Mouse (Mus musculus) ovary, adult 18-20 months (tissue): ENCODE measurements around the gene Gm5741.
"Not testable (repeated sequence)": the region's sequence is repeated elsewhere in the genome, so short reads cannot be mapped to it uniquely, and the experiment has no call there.

Experiments used
- DNase-seq: peaks from one replicate; pipeline ENCODE4 v3.0.0; 2022; ENCODE audit warnings: low spot score, mixed read lengths

Gene Gm5741

GRCm38 (mm10) chr8:85067982-85068381 is at the start of gene Gm5741:
Gene Gm5741 (minus strand): TSS chr8:85067982.
- no peak for DNase-seq

DNA sequence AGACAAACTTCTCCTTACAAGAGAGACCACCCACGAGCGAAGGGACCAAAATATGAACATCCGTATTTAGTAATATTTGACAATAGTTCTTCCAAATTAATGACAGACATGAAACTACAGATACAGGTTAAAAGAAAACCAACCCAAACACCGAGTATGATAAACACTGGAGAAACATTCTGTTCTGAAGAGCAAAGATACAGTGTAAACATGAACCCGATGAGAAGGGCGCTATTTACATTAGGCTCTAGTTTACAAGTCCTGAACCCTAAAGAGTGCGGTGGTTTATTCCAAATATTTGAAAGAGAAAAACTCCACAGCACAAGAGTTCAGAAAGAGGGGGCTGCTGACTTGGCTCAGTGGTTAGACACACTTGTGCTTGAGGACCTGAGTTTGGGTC is 49.2 kb upstream of the Gm5741 start:
- DNase-seq, result no peak

GRCm38 (mm10) chr8:85115501-85115900 is 47.7 kb upstream of the Gm5741 start:
- DNase-seq, result no peak

DNA sequence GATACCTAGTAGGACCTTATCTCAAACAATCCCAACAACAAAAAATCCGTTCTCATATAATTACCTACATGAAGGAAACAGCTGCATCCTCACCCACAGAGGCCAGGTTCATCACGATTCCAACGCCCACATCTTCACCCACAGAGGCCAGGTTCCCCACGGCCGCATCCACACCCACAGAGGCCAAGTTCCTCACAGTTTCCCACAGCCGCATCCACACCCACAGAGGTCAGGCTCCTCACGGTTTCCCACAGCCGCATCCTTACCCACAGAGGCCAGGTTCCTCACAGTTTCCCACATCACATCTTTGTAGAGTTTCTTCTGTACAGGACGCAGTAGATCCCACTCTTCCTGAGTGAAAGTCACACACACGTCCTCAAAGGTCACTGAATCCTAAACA is 45.5 kb upstream of the Gm5741 start:
- DNase-seq, result no peak

- DNase-seq, result no peak
Measured at GRCm38 (mm10) chr8:85100076-85100665, 32.4 kb upstream of the Gm5741 start.

DNA sequence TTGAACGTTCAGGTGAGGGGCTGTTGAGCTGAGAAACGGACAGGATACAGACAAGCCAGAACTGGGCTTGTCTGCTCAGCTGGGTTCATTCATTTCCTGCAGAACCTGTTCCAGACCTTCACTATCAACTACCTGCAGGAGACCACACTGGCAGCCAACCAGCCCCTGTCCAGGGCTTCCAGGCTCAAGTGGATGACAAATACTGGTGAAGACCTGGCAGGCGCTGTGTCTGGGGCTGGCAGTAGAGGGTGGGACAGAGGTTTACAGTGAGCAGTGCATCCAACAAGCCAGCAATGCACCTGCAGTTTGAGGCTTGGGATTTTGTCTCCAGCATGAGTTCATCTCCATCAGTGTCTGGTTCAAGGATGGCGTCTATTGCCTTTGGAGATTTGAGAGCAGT is 29.1 kb upstream of the Gm5741 start:
- no peak for DNase-seq

DNA sequence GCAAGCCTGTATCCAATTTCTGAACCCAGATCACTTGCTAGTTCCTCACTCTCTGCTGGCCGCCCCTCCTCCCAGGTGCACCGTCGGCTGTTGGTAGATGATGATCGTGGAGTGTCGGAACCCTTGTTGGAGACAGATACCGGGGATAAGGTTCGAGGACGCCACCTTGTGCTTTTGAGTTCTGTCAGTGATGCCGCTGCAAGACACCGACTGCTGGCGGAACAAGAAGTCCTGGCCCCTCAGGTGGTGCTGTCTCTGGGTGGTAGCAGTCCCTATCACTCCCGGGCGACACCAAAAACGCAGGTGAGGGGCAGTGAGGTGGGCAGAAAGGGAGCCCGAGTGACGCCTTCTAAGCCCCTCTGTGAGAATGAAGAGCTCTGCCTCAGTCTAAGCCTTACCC is 28.4 kb upstream of the Gm5741 start:
- DNase-seq, result no peak

GRCm38 (mm10) chr8:85095566-85095965 is 27.8 kb upstream of the Gm5741 start:
- no peak for DNase-seq

- DNase-seq, result no peak
Measured at GRCm38 (mm10) chr8:85095051-85095450, 27.3 kb upstream of the Gm5741 start.

- DNase-seq, result no peak
Measured at GRCm38 (mm10) chr8:85091526-85092090, 23.8 kb upstream of the Gm5741 start.

DNA sequence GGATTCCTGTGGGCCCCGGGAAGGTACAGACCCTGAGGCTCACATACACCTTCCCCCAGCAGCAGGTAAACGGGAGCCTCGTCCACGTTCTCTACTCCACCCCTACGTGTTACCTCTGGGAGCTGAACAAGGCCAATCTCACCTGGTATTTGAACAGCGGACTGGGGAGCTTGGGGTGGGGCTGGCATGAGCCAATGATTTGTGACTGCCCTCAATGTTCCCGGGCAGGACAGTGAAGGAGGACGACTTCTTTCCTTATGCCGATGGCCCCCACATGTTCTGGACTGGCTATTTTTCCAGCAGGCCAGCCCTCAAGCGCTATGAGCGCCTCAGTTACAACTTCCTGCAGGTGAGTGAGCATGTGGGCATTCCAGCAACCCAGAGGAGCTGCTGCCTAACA is 23.1 kb upstream of the Gm5741 start:
- no peak for DNase-seq

DNA sequence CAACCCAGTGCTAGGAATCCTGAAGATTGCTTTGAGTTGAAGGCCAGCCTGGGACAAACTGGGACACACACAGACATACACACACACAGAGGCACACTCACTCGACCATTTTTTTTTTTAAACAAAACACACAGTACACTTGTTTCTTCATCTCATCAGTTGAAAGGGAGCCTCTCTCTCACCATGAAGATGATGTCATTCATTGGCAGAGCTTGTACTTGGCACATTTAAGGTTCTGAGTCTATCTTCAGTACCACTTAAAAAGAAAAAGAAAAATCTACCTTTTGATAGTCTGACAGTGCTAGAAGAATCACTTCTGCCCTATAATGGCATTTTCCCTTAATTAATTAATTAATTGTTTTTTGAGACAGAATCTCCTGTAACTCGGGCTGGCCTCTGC is 21.0 kb upstream of the Gm5741 start:
- DNase-seq, result no peak

- no peak for DNase-seq
Measured at GRCm38 (mm10) chr8:85086238-85086637, 18.5 kb upstream of the Gm5741 start.

- DNase-seq, result no peak
Measured at GRCm38 (mm10) chr8:85084633-85085032, 16.9 kb upstream of the Gm5741 start.

- peak; percentile 88 for DNase-seq
Measured at GRCm38 (mm10) chr8:85083108-85083813, 15.5 kb upstream of the Gm5741 start, which contains the start of gene Man2b1. Gene Man2b1 (plus strand): TSS chr8:85083270.

DNA sequence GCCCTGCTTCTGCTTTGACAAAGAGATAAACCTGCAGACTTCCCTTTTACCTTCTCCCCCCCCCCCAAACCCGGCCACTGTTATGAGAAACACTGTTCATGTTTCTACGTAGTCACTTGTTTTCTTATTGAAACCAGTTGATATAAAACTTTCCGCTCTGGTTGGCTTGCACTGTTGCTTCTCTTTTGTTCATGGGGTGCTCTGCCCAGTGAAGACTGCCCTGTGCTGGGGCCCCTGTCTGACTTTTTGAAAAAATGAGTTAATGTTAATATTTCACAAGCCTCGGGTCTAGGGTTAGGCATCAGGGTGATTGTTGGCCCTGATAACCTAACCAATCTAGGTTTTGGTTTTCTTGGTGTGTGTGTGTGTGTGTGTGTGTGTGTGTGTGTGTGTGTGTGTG is 14.4 kb upstream of the Gm5741 start:
- DNase-seq, result not testable (repeated sequence)

- no peak for DNase-seq
Measured at GRCm38 (mm10) chr8:85081216-85081555, 13.4 kb upstream of the Gm5741 start, which contains the start of gene Wdr83. Gene Wdr83 (minus strand): TSS chr8:85081306.

DNA sequence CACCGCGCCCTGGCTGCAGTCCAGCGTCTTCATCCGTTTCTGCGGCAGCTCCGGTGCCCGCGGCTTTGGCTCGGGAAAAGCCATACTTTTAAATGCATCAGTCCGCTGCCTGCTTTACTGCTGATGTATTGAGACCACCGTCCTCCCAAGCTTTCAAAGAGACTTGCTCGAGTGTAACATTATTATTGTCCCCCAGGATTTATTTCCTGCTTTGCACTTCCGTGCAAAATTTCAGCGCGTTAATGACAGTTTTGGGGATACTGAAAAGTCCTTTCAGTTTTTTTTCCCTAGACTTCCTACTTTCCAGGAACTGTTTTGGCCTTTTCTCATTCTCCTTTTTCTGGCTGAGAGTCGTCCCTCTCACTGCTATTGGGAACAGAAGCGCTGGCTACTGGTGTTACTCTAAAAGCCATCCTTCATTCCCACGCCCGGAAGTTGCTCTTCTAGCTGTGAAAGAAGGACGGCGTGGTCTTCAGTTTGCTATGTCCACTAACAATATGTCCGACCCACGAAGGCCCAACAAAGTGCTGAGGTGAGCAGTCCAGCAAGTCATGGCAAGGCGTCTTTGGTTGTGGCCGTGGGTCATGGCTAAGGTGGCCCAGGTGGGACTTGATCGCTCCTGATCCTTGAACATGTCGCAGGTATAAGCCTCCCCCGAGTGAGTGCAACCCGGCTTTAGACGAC is 12.9 kb upstream of the Gm5741 start, which contains the start of gene Wdr83os:
TSS of gene Wdr83os (plus strand) at position 209 of the 684 bp plus-strand sequence.
- no peak for DNase-seq

DNA sequence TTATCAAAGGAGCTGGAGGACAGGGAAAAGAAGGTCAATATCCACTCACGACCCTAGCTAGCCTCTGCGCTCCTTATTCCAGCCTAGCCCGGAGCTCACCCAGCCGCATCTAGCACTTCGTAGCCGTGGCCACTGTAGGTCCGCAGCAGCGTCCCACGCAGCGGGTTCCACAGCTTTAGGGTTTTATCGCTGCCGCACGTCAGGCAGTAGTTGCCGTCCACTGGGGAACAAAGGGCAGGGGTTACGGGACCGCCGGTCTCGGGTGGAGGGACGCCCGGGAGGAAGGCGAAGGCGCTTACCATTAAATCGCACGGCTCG is 12.4 kb upstream of the Gm5741 start:
- DNase-seq, result no peak

- peak; percentile 64 for DNase-seq
Measured at GRCm38 (mm10) chr8:85076993-85077392, 9.2 kb upstream of the Gm5741 start.

GRCm38 (mm10) chr8:85076001-85076400 is 8.2 kb upstream of the Gm5741 start:
- no peak for DNase-seq

DNA sequence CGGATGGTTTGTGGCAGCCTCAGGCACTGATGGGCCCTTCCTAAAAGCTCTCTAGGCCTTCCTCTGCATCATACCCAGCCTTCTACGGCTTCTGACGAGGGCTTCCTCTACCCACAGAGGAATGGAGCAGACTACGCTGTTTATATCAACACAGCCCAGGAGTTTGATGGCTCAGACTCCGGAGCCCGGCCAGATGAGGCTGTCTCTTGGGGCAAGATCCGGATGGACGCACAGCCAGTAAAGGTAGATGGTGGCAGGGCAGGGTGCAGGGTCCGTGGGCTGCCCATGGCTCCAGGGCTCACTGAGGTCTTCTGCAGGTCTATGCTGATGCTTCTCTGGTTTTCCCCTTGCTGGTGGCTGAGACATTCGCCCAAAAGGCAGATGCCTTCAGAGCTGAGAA is 6.8 kb upstream of the Gm5741 start:
- DNase-seq, result no peak

- no peak for DNase-seq
Measured at GRCm38 (mm10) chr8:85074167-85074566, 6.4 kb upstream of the Gm5741 start.
